Mouse (Mus musculus) hindbrain, embryonic 11.5 days (tissue): ENCODE data around the gene Sdc3. TPM values are rescaled to one million over a fixed set of nuclear protein-coding genes. Genes with fewer than 3 reads are reported as not detected.

Source experiments
- ATAC-seq: fragments of 200-750 bp; cut with Nextera tagmentation; 2 replicates; pipeline ENCODE4 v1.8.0; 2017; ENCODE audit warnings: mild to moderate bottlenecking, moderate TSS enrichment, moderate library complexity; ENCODE audit not compliant: low FRiP score
- DNase-seq: peaks from one replicate; pipeline ENCODE4 v3.0.0-alpha.2; 2015; ENCODE audit warnings: low spot score
- H3K27ac ChIP-seq: fragments of 300-500 bp; sonication (generic); 2 replicates; pipeline ENCODE4 v1.5.1; 2014; ENCODE audit warnings: mild to moderate bottlenecking, low read depth, low read length
- H3K27me3 ChIP-seq: fragments of 300-500 bp; sonication (generic); 2 replicates; pipeline ENCODE4 v1.6.1; 2014; ENCODE audit warnings: mild to moderate bottlenecking, low read length, moderate library complexity, mixed read lengths; ENCODE audit not compliant: control insufficient read depth, insufficient read depth
- H3K36me3 ChIP-seq: fragments of 300-500 bp; sonication (generic); 2 replicates; pipeline ENCODE4 v1.6.1; 2014; ENCODE audit warnings: mild to moderate bottlenecking, low read length, moderate library complexity, mixed read lengths; ENCODE audit not compliant: control insufficient read depth, insufficient read depth
- H3K4me1 ChIP-seq: fragments of 300-500 bp; sonication (generic); replicated peaks from 2 replicates; pipeline ENCODE4 v1.6.1; 2014; ENCODE audit warnings: low read length, mixed read lengths; ENCODE audit not compliant: control insufficient read depth, insufficient read depth
- H3K4me2 ChIP-seq: fragments of 300-500 bp; sonication (generic); replicated peaks from 2 replicates; pipeline ENCODE4 v1.6.1; 2014; ENCODE audit warnings: mild to moderate bottlenecking, low read depth, low read length
- H3K4me3 ChIP-seq: fragments of 300-500 bp; sonication (generic); 2 replicates; pipeline ENCODE4 v1.5.1; 2014; ENCODE audit warnings: low read depth, low read length
- H3K9ac ChIP-seq: fragments of 300-500 bp; sonication (generic); 2 replicates; pipeline ENCODE4 v1.6.1; 2014; ENCODE audit warnings: low read depth, low read length
- H3K9me3 ChIP-seq: fragments of 300-500 bp; sonication (generic); 2 replicates; pipeline ENCODE4 v1.6.1; 2016; ENCODE audit warnings: low read length; ENCODE audit not compliant: control insufficient read depth
- WGBS: fragments of 180-500 bp; shearing (Covaris S2); extraction: QIAGEN DNeasy Blood & Tissue Kit; methylation state at CpG from one replicate; pipeline ENCODE4 v1.1.7; 2014; 5-methylcytosine and 5-hydroxymethylcytosine counted together
- polyA plus RNA-seq: library from polyadenylated mRNA; unstranded; fragments of >200 nt; fragmentation: Nextera tagmentation; extraction: Ambion mirVana; gene quantifications from 2 replicates; pipeline ENCODE4 v1.2.1, GENCODE M21; 2014

Sdc3 gene
- polyA plus RNA-seq, 1 experiment from 2014 or later, result 12.0 TPM

GRCm38 (mm10) chr4:130857661-130858060 is 65.3 kb downstream of the Sdc3 start:
- Histone ChIP-seq H3K9ac (no peak overlapping the region), H3K4me3 (no peak overlapping the region), H3K4me2 (no peak overlapping the region), H3K9me3 (no peaks in the 10 kb centered on the region), H3K27ac (no peak overlapping the region), H3K36me3 (no peaks in the 10 kb centered on the region), H3K4me1 (no peaks in the 10 kb centered on the region), H3K27me3 (peaks cover 12% of the 10 kb centered on the region; the same call in 1 of the 2 replicates)
- DNase-seq (no peak), ATAC-seq (no peak)
- WGBS, result 70% methylated on average over 8 of the region's 8 CpGs

GRCm38 (mm10) chr4:130858880-130859279 is 66.5 kb downstream of the Sdc3 start:
- H3K9ac ChIP-seq, result no peak overlapping the region
- no peak for DNase-seq
- ATAC-seq, result no peak
- WGBS, result 96% methylated on average over 7 of the region's 7 CpGs
- peaks cover 12% of the 10 kb centered on the region; the same call in 1 of the 2 replicates for H3K27me3 ChIP-seq
- H3K27ac ChIP-seq, result no peak overlapping the region
- H3K36me3 ChIP-seq, result no peaks in the 10 kb centered on the region
- no peak overlapping the region for H3K4me3 ChIP-seq
- H3K4me1 ChIP-seq, result no peaks in the 10 kb centered on the region
- H3K4me2 ChIP-seq, result no peak overlapping the region
- H3K9me3 ChIP-seq, result no peaks in the 10 kb centered on the region

GRCm38 (mm10) chr4:130859467-130859866 is 67.1 kb downstream of the Sdc3 start:
- Histone ChIP-seq H3K9me3 (no peaks in the 10 kb centered on the region), H3K4me1 (no peaks in the 10 kb centered on the region), H3K4me2 (no peak overlapping the region), H3K27ac (no peak overlapping the region), H3K9ac (no peak overlapping the region), H3K36me3 (no peaks in the 10 kb centered on the region), H3K27me3 (peaks cover 12% of the 10 kb centered on the region; the same call in 1 of the 2 replicates), H3K4me3 (no peak overlapping the region)
- DNase-seq (no peak), ATAC-seq (no peak)
- 65% methylated on average over 8 of the region's 8 CpGs for WGBS

GRCm38 (mm10) chr4:130860902-130861652 is 68.7 kb downstream of the Sdc3 start:
- 57% methylated on average over 15 of the region's 15 CpGs for WGBS
- H3K4me3 ChIP-seq, result peak overlapping the region; percentile 17; the same call in 1 of the 2 replicates
- H3K4me1 ChIP-seq, result peaks cover 8% of the 10 kb centered on the region
- H3K4me2 ChIP-seq, result peak overlapping the region; percentile 46
- no peaks in the 10 kb centered on the region for H3K9me3 ChIP-seq
- no peak overlapping the region for H3K9ac ChIP-seq
- DNase-seq (no peak), ATAC-seq (no peak)
- peaks cover 12% of the 10 kb centered on the region; the same call in 1 of the 2 replicates for H3K27me3 ChIP-seq
- H3K27ac ChIP-seq, result no peak overlapping the region
- H3K36me3 ChIP-seq, result no peaks in the 10 kb centered on the region

GRCm38 (mm10) chr4:130861653-130862208 is 69.4 kb downstream of the Sdc3 start:
- Histone ChIP-seq H3K4me3 (peak overlapping the region; percentile 17), H3K36me3 (no peaks in the 10 kb centered on the region), H3K27ac (no peak overlapping the region), H3K9ac (0 out of 2 replicates have a peak overlapping the region, but pooled peaks have one; percentile 34), H3K4me2 (peak overlapping the region; percentile 46), H3K9me3 (no peaks in the 10 kb centered on the region), H3K4me1 (peaks cover 9% of the 10 kb centered on the region), H3K27me3 (peaks cover 14% of the 10 kb centered on the region; the same call in 1 of the 2 replicates)
- DNase-seq, result peak; percentile 75
- peak; percentile 52 for ATAC-seq
- WGBS, result 2% methylated on average over 30 of the region's 30 CpGs

- Histone ChIP-seq H3K4me1 (peaks cover 9% of the 10 kb centered on the region), H3K27ac (no peak overlapping the region), H3K27me3 (peaks cover 14% of the 10 kb centered on the region; the same call in 1 of the 2 replicates), H3K36me3 (no peaks in the 10 kb centered on the region), H3K9me3 (no peaks in the 10 kb centered on the region), H3K9ac (no peak overlapping the region), H3K4me2 (no peak overlapping the region), H3K4me3 (no peak overlapping the region)
- no peak for DNase-seq
- WGBS, result 84% methylated on average over 5 of the region's 5 CpGs
- ATAC-seq, result no peak
Observed at GRCm38 (mm10) chr4:130862538-130862937, 70.2 kb downstream of the Sdc3 start.

- Histone ChIP-seq H3K27me3 (peaks cover 17% of the 10 kb centered on the region; the same call in 1 of the 2 replicates), H3K9ac (no peak overlapping the region), H3K4me2 (no peak overlapping the region), H3K27ac (peak overlapping the region; percentile 24; the same call in 1 of the 2 replicates), H3K36me3 (no peaks in the 10 kb centered on the region), H3K4me3 (no peak overlapping the region), H3K4me1 (peaks cover 9% of the 10 kb centered on the region), H3K9me3 (no peaks in the 10 kb centered on the region)
- 6% methylated on average over 8 of the region's 9 CpGs for WGBS
- ATAC-seq, result peak; percentile 75
- DNase-seq, result no peak
Observed at GRCm38 (mm10) chr4:130865460-130865859, 73.1 kb downstream of the Sdc3 start.

- ATAC-seq (peak; percentile 73), DNase-seq (peak; percentile 88)
- 16% methylated on average over 8 of the region's 8 CpGs for WGBS
- H3K27me3 ChIP-seq, result peaks cover 17% of the 10 kb centered on the region; the same call in 1 of the 2 replicates
- H3K4me2 ChIP-seq, result no peak overlapping the region
- no peak overlapping the region for H3K27ac ChIP-seq
- H3K9ac ChIP-seq, result no peak overlapping the region
- H3K4me3 ChIP-seq, result no peak overlapping the region
- H3K9me3 ChIP-seq, result no peaks in the 10 kb centered on the region
- no peaks in the 10 kb centered on the region for H3K36me3 ChIP-seq
- H3K4me1 ChIP-seq, result peaks cover 9% of the 10 kb centered on the region
Observed at GRCm38 (mm10) chr4:130865901-130866371, 73.6 kb downstream of the Sdc3 start.
